Mouse (Mus musculus): ENCODE data around the gene Tmprss9. TPM values are rescaled to one million over a fixed set of nuclear protein-coding genes. Genes with fewer than 3 reads are reported as not detected.
"Not testable (repeated sequence)": the region's sequence is repeated elsewhere in the genome, so short reads cannot be mapped to it uniquely, and the experiment has no call there.

The Tmprss9 gene
- total RNA-seq (2021) (not detected), polyA plus RNA-seq (2012; rRNA removed) (0.18 and 0.21 TPM in 2 replicates)
- long read RNA-seq = 0 reads

- DNase-seq = no peak
These were observed at the start of gene Tmprss9 for GRCm38 (mm10) chr10:80871581-80871980. Gene Tmprss9, plus strand, starts transcription at chr10:80871848.

- no peak for DNase-seq
These were observed 49.7 kb upstream of the Tmprss9 start for GRCm38 (mm10) chr10:80821991-80822390.

- DNase-seq = no peak
These were observed 49.1 kb upstream of the Tmprss9 start for GRCm38 (mm10) chr10:80822528-80822927.

- no peak for DNase-seq
These were observed 48.3 kb upstream of the Tmprss9 start for GRCm38 (mm10) chr10:80823316-80823715.

GRCm38 (mm10) chr10:80823847-80824643 is 47.6 kb upstream of the Tmprss9 start:
- no peak for DNase-seq

GRCm38 (mm10) chr10:80824827-80825226 is 46.8 kb upstream of the Tmprss9 start:
- no peak for DNase-seq

- DNase-seq = peak; percentile 99
These were observed 45.2 kb upstream of the Tmprss9 start, which contains the start of gene Oaz1 for GRCm38 (mm10) chr10:80826151-80827062. Gene Oaz1, plus strand, starts transcription at chr10:80826656.

- DNase-seq = no peak
These were observed 44.4 kb upstream of the Tmprss9 start for GRCm38 (mm10) chr10:80827063-80827869.

GRCm38 (mm10) chr10:80827870-80828420 is 43.7 kb upstream of the Tmprss9 start:
- no peak for DNase-seq

- DNase-seq = not testable (repeated sequence)
These were observed 43.1 kb upstream of the Tmprss9 start for GRCm38 (mm10) chr10:80828587-80828986.

- no peak for DNase-seq
These were observed 42.0 kb upstream of the Tmprss9 start for GRCm38 (mm10) chr10:80829359-80830278.

- peak; percentile 80 for DNase-seq
These were observed 40.5 kb upstream of the Tmprss9 start for GRCm38 (mm10) chr10:80831136-80831535.

GRCm38 (mm10) chr10:80832818-80833217 is 38.8 kb upstream of the Tmprss9 start:
- no peak for DNase-seq

GRCm38 (mm10) chr10:80835617-80836016 is 36.0 kb upstream of the Tmprss9 start:
- no peak for DNase-seq

- DNase-seq = no peak
These were observed 34.7 kb upstream of the Tmprss9 start for GRCm38 (mm10) chr10:80836949-80837379.

GRCm38 (mm10) chr10:80837827-80838226 is 33.8 kb upstream of the Tmprss9 start:
- peak; percentile 76 for DNase-seq

GRCm38 (mm10) chr10:80838346-80838912 is 33.2 kb upstream of the Tmprss9 start:
- DNase-seq = peak; percentile 81

GRCm38 (mm10) chr10:80839848-80840247 is 31.8 kb upstream of the Tmprss9 start:
- DNase-seq = peak; percentile 54

- DNase-seq = no peak
These were observed 30.0 kb upstream of the Tmprss9 start for GRCm38 (mm10) chr10:80841685-80842084.

- no peak for DNase-seq
These were observed 29.3 kb upstream of the Tmprss9 start for GRCm38 (mm10) chr10:80842334-80842733.
